25 mouse cellular contexts compared by ENCODE assay signal in genomic region chr5:89171025-89171718, GRCm38 (mm10).
A peak's percentile ranks its signal among the peaks of the same experiment; 100 is the strongest.
DNase-seq lines count a peak whose midpoint lies in the region; ATAC-seq lines count a peak whose summit lies in the region.
"Had no signal": no experiment of that assay in that cellular context is flagged by ENCODE, and none has a peak within 500 bp of the region (broad histone marks: within the 10 kb centered on the region; RNA-seq: fewer than 3 reads in every experiment).

No protein-coding gene starts in this region.

- no peaks in the 10 kb centered on the region for H3K9me3 ChIP-seq in hindbrain, embryonic 15.5 days
- no peaks in the 10 kb centered on the region for H3K9me3 ChIP-seq in hindbrain, embryonic 12.5 days (replicated peaks)
- H3K9me3 ChIP-seq in neural tube, embryonic 13.5 days: no peaks in the 10 kb centered on the region
- H3K9me3 ChIP-seq: embryonic facial prominence, embryonic 10.5 days; embryonic facial prominence, embryonic 15.5 days; forebrain, embryonic 12.5 days; limb, embryonic 12.5 days; liver, embryonic 15.5 days had no signal

- WGBS in hindbrain, embryonic 15.5 days: 81% methylated on average over 2 of the region's 2 CpGs
- 86% methylated on average over 2 of the region's 2 CpGs for whole genome bisulfite sequencing in hindbrain, embryonic 12.5 days
- WGBS in neural tube, embryonic 13.5 days: 80% methylated on average over 2 of the region's 2 CpGs

- DNase-seq in cerebellum, adult 9-10 months: peak; percentile 25
- no peak for DNase-seq in cerebellum, adult 11 months
- DNase-seq in neural tube, embryonic 10.5 days (ENCODE audit: extremely low spot score, low spot score): no peak
- DNase-seq in retina, postnatal 1 day: no peak
- DNase-seq: adrenal gland, adult 8-10 months; cerebellum, postnatal 25 days; gastrocnemius, postnatal 14 days; heart, postnatal 14 days; kidney, adult 8-10 months; kidney, postnatal 4 days; lung, embryonic 14.5 days; lung, postnatal 14 days; right cerebral cortex, postnatal 14 days; thymus, postnatal 14 days had no signal

- no peak overlapping the region for H3K27ac ChIP-seq in hindbrain, embryonic 15.5 days (replicated peaks)
- H3K27ac ChIP-seq in hindbrain, embryonic 12.5 days: no peak overlapping the region
- no peak overlapping the region for H3K27ac ChIP-seq in neural tube, embryonic 13.5 days (replicated peaks)
- H3K27ac ChIP-seq: embryonic facial prominence, embryonic 10.5 days; embryonic facial prominence, embryonic 15.5 days; forebrain, embryonic 12.5 days; kidney, postnatal 0 days; limb, embryonic 12.5 days; liver, embryonic 15.5 days had no signal

- H3K4me2 ChIP-seq in hindbrain, embryonic 15.5 days: no peak overlapping the region
- no peak overlapping the region for H3K4me2 ChIP-seq in hindbrain, embryonic 12.5 days (replicated peaks)
- no peak overlapping the region for H3K4me2 ChIP-seq in neural tube, embryonic 13.5 days
- H3K4me2 ChIP-seq: embryonic facial prominence, embryonic 15.5 days; forebrain, embryonic 12.5 days; limb, embryonic 12.5 days; liver, embryonic 15.5 days; lung, embryonic 14.5 days had no signal

- no peaks in the 10 kb centered on the region for H3K36me3 ChIP-seq in hindbrain, embryonic 15.5 days
- no peaks in the 10 kb centered on the region for H3K36me3 ChIP-seq in hindbrain, embryonic 12.5 days
- no peaks in the 10 kb centered on the region for H3K36me3 ChIP-seq in neural tube, embryonic 13.5 days
- H3K36me3 ChIP-seq: embryonic facial prominence, embryonic 10.5 days; embryonic facial prominence, embryonic 15.5 days; forebrain, embryonic 12.5 days; G1E; limb, embryonic 12.5 days; liver, embryonic 15.5 days had no signal

- no peaks in the 10 kb centered on the region for H3K4me1 ChIP-seq in hindbrain, embryonic 15.5 days (replicated peaks)
- H3K4me1 ChIP-seq in hindbrain, embryonic 12.5 days: 0 out of 2 replicates have a peak, but pooled peaks cover 3% of the 10 kb centered on the region
- no peaks in the 10 kb centered on the region for H3K4me1 ChIP-seq in neural tube, embryonic 13.5 days (replicated peaks)
- H3K4me1 ChIP-seq: embryonic facial prominence, embryonic 15.5 days; forebrain, embryonic 12.5 days; liver, embryonic 15.5 days had no signal

- H3K27me3 ChIP-seq in hindbrain, embryonic 15.5 days: no peaks in the 10 kb centered on the region
- H3K27me3 ChIP-seq in hindbrain, embryonic 12.5 days: no peaks in the 10 kb centered on the region
- H3K27me3 ChIP-seq in neural tube, embryonic 13.5 days: no peaks in the 10 kb centered on the region
- H3K27me3 ChIP-seq: embryonic facial prominence, embryonic 15.5 days; forebrain, embryonic 12.5 days; limb, embryonic 12.5 days; liver, embryonic 15.5 days had no signal

- ATAC-seq in hindbrain, embryonic 15.5 days (ENCODE audit: low FRiP score, low read depth): peak; percentile 87
- no peak for ATAC-seq in hindbrain, embryonic 12.5 days (ENCODE audit: low FRiP score)
- peak; percentile 69; the same call in 1 of the 2 replicates for ATAC-seq in neural tube, embryonic 13.5 days (ENCODE audit: low read depth)
- ATAC-seq: intestine, embryonic 16.5 days had no signal

- H3K9ac ChIP-seq in hindbrain, embryonic 15.5 days: no peak overlapping the region
- no peak overlapping the region for H3K9ac ChIP-seq in hindbrain, embryonic 12.5 days
- H3K9ac ChIP-seq in neural tube, embryonic 13.5 days: no peak overlapping the region
- H3K9ac ChIP-seq: embryonic facial prominence, embryonic 15.5 days; forebrain, embryonic 12.5 days; limb, embryonic 12.5 days; liver, embryonic 15.5 days; lung, embryonic 14.5 days had no signal

- H3K4me3 ChIP-seq in hindbrain, embryonic 15.5 days: no peak overlapping the region
- no peak overlapping the region for H3K4me3 ChIP-seq in hindbrain, embryonic 12.5 days
- H3K4me3 ChIP-seq in neural tube, embryonic 13.5 days: no peak overlapping the region
- H3K4me3 ChIP-seq: embryonic facial prominence, embryonic 10.5 days; embryonic facial prominence, embryonic 15.5 days; forebrain, embryonic 12.5 days; limb, embryonic 12.5 days; liver, embryonic 15.5 days had no signal
